Mouse (Mus musculus): ENCODE measurements around the gene Gdpgp1. TPM values are rescaled to one million over a fixed set of nuclear protein-coding genes. Genes with fewer than 3 reads are reported as not detected.

Gdpgp1 gene
- polyA plus RNA-seq, 1 experiment from 2014 or later = 4.4 TPM

GRCm38 (mm10) chr7:80192226-80193061 lies 40.2 kb upstream of the Gdpgp1 start:
- ATAC-seq = peak; percentile 86
- Histone ChIP-seq H3K9me3 (replicated peaks) (no peaks in the 10 kb centered on the region), H3K9ac (peak overlapping the region; percentile 71), H3K4me3 (peak overlapping the region; percentile 53), H3K4me1 (peaks cover 95% of the 10 kb centered on the region), H3K36me3 (no peaks in the 10 kb centered on the region), H3K27me3 (replicated peaks) (peaks cover 12% of the 10 kb centered on the region), H3K27ac (peak overlapping the region; percentile 87), H3K4me2 (peak overlapping the region; percentile 84)
- 10% methylated on average over 14 of the region's 16 CpGs for WGBS (ENCODE audit: insufficient replicate concordance)

GRCm38 (mm10) chr7:80193941-80194739 lies 38.5 kb upstream of the Gdpgp1 start:
- H3K9ac ChIP-seq = peak overlapping the region; percentile 43; the same call in 1 of the 2 replicates
- no peak overlapping the region for H3K4me2 ChIP-seq
- H3K36me3 ChIP-seq = no peaks in the 10 kb centered on the region
- H3K27ac ChIP-seq = peak overlapping the region; percentile 78
- 71% methylated on average over 13 of the region's 13 CpGs for WGBS (ENCODE audit: insufficient replicate concordance)
- H3K4me1 ChIP-seq = peaks cover 86% of the 10 kb centered on the region
- ATAC-seq = no peak
- no peak overlapping the region for H3K4me3 ChIP-seq
- no peaks in the 10 kb centered on the region for H3K9me3 ChIP-seq (replicated peaks)
- H3K27me3 ChIP-seq (replicated peaks) = no peaks in the 10 kb centered on the region

- Histone ChIP-seq H3K27ac (peak overlapping the region; percentile 78), H3K4me2 (peak overlapping the region; percentile 33), H3K4me1 (peaks cover 87% of the 10 kb centered on the region), H3K9ac (peak overlapping the region; percentile 39; the same call in 1 of the 2 replicates), H3K27me3 (replicated peaks) (no peaks in the 10 kb centered on the region), H3K4me3 (no peak overlapping the region), H3K9me3 (replicated peaks) (no peaks in the 10 kb centered on the region), H3K36me3 (peaks cover 5% of the 10 kb centered on the region; the same call in 1 of the 2 replicates)
- WGBS (ENCODE audit: insufficient replicate concordance) = 50% methylated on average over 5 of the region's 5 CpGs
- peak; percentile 30; the same call in 1 of the 2 replicates for ATAC-seq
Measured at GRCm38 (mm10) chr7:80195146-80195545, 37.5 kb upstream of the Gdpgp1 start.

GRCm38 (mm10) chr7:80195576-80196263 lies 36.9 kb upstream of the Gdpgp1 start:
- Histone ChIP-seq H3K27me3 (replicated peaks) (no peaks in the 10 kb centered on the region), H3K36me3 (peaks cover 10% of the 10 kb centered on the region; the same call in 1 of the 2 replicates), H3K27ac (peak overlapping the region; percentile 78), H3K4me2 (peak overlapping the region; percentile 33), H3K4me1 (peaks cover 90% of the 10 kb centered on the region), H3K4me3 (no peak overlapping the region), H3K9me3 (replicated peaks) (no peaks in the 10 kb centered on the region), H3K9ac (0 out of 2 replicates have a peak overlapping the region, but pooled peaks have one; percentile 39)
- no peak for ATAC-seq
- 82% methylated on average over 10 of the region's 11 CpGs for WGBS (ENCODE audit: insufficient replicate concordance)

GRCm38 (mm10) chr7:80197371-80197770 lies 35.3 kb upstream of the Gdpgp1 start:
- Histone ChIP-seq H3K9ac (peak overlapping the region; percentile 97), H3K27me3 (replicated peaks) (no peaks in the 10 kb centered on the region), H3K36me3 (peaks cover 27% of the 10 kb centered on the region), H3K27ac (peak overlapping the region; percentile 93), H3K9me3 (replicated peaks) (no peaks in the 10 kb centered on the region), H3K4me3 (peak overlapping the region; percentile 92), H3K4me1 (peaks cover 90% of the 10 kb centered on the region), H3K4me2 (peak overlapping the region; percentile 87)
- no peak for ATAC-seq
- WGBS (ENCODE audit: insufficient replicate concordance) = 18% methylated on average over 4 of the region's 4 CpGs

- peak overlapping the region; percentile 92 for H3K4me3 ChIP-seq
- peaks cover 90% of the 10 kb centered on the region for H3K4me1 ChIP-seq
- H3K27ac ChIP-seq = peak overlapping the region; percentile 93
- peak overlapping the region; percentile 87 for H3K4me2 ChIP-seq
- H3K9me3 ChIP-seq (replicated peaks) = no peaks in the 10 kb centered on the region
- H3K9ac ChIP-seq = peak overlapping the region; percentile 97
- WGBS (ENCODE audit: insufficient replicate concordance) = under 1% methylated on average over 72 of the region's 74 CpGs
- H3K27me3 ChIP-seq (replicated peaks) = no peaks in the 10 kb centered on the region
- ATAC-seq = peak; percentile 76
- peaks cover 35% of the 10 kb centered on the region for H3K36me3 ChIP-seq
Measured at GRCm38 (mm10) chr7:80197941-80198778, 34.5 kb upstream of the Gdpgp1 start.

- Histone ChIP-seq H3K4me3 (peak overlapping the region; percentile 92), H3K27ac (peak overlapping the region; percentile 93), H3K4me1 (peaks cover 90% of the 10 kb centered on the region), H3K9ac (peak overlapping the region; percentile 97), H3K27me3 (replicated peaks) (no peaks in the 10 kb centered on the region), H3K4me2 (peak overlapping the region; percentile 87), H3K36me3 (peaks cover 41% of the 10 kb centered on the region), H3K9me3 (replicated peaks) (no peaks in the 10 kb centered on the region)
- WGBS (ENCODE audit: insufficient replicate concordance) = 2% methylated on average over 11 of the region's 11 CpGs
- ATAC-seq = peak; percentile 36; the same call in 1 of the 2 replicates
Measured at GRCm38 (mm10) chr7:80198863-80199262, 33.8 kb upstream of the Gdpgp1 start.

- ATAC-seq = no peak
Measured at GRCm38 (mm10) chr7:80199286-80199685, 33.4 kb upstream of the Gdpgp1 start.

GRCm38 (mm10) chr7:80199851-80200587 lies 32.6 kb upstream of the Gdpgp1 start:
- no peaks in the 10 kb centered on the region for H3K9me3 ChIP-seq (replicated peaks)
- H3K27me3 ChIP-seq (replicated peaks) = no peaks in the 10 kb centered on the region
- peak overlapping the region; percentile 93 for H3K27ac ChIP-seq
- H3K4me2 ChIP-seq = peak overlapping the region; percentile 87
- H3K9ac ChIP-seq = peak overlapping the region; percentile 97
- 65% methylated on average over 11 of the region's 11 CpGs for WGBS (ENCODE audit: insufficient replicate concordance)
- no peak for ATAC-seq
- H3K36me3 ChIP-seq = peaks cover 46% of the 10 kb centered on the region
- peak overlapping the region; percentile 92 for H3K4me3 ChIP-seq
- H3K4me1 ChIP-seq = peaks cover 90% of the 10 kb centered on the region

More at GRCm38 (mm10) chr7:80199286-80199685, 33.4 kb upstream of the Gdpgp1 start:
- Histone ChIP-seq H3K4me3 (peak overlapping the region; percentile 92), H3K9ac (peak overlapping the region; percentile 97), H3K4me1 (peaks cover 90% of the 10 kb centered on the region), H3K27ac (peak overlapping the region; percentile 93), H3K4me2 (peak overlapping the region; percentile 87), H3K36me3 (peaks cover 45% of the 10 kb centered on the region), H3K9me3 (replicated peaks) (no peaks in the 10 kb centered on the region), H3K27me3 (replicated peaks) (no peaks in the 10 kb centered on the region)
- 25% methylated on average over 6 of the region's 6 CpGs for WGBS (ENCODE audit: insufficient replicate concordance)

- Histone ChIP-seq H3K4me1 (peaks cover 90% of the 10 kb centered on the region), H3K4me3 (peak overlapping the region; percentile 92), H3K4me2 (peak overlapping the region; percentile 87), H3K36me3 (peaks cover 46% of the 10 kb centered on the region), H3K27me3 (replicated peaks) (no peaks in the 10 kb centered on the region), H3K9ac (peak overlapping the region; percentile 97), H3K9me3 (replicated peaks) (no peaks in the 10 kb centered on the region), H3K27ac (peak overlapping the region; percentile 93)
- 71% methylated on average over 6 of the region's 6 CpGs for WGBS (ENCODE audit: insufficient replicate concordance)
- ATAC-seq = no peak
Measured at GRCm38 (mm10) chr7:80200588-80200945, 32.1 kb upstream of the Gdpgp1 start.
